Mouse (Mus musculus) left cerebral cortex, postnatal 14 days (tissue): ENCODE results near the gene Coa4. TPM values are rescaled to one million over a fixed set of nuclear protein-coding genes. Genes with fewer than 3 reads are reported as not detected.

ENCODE experiments used
- DNase-seq, 2 experiments: peaks; one replicate each; pipeline ENCODE4 v3.0.0; 2021 to 2022; ENCODE audit warnings: low spot score in 2 of 2, mixed read lengths in 1 of 2
- intact Hi-C: fragments of 180-260 bp; cut with DNase I; formaldehyde crosslinking; loops from one replicate; pipeline ENCODE4 v1.15.1; 2025
- long read RNA-seq, 2 experiments: library from polyadenylated mRNA; stranded (forward); transcript quantifications; one replicate each; pipeline ENCODE4 v2.0.0; 2021
- total RNA-seq, 2 experiments: library from RNA; stranded (reverse); gene quantifications; 2 replicates each; pipeline ENCODE4 v1.2.3; 2021

The Coa4 gene
- 10 to 100 TPM in 1 of 2 experiments, 1 to 10 TPM in 1; 9.4 to 10.6 TPM for total RNA-seq
- long read RNA-seq, experiment 1, transcript Coa4-201 (2 exons, 1,391 nt), result major isoform, 7 of 8 reads
- long read RNA-seq, experiment 1, partial matches to known transcripts, result 0 of 8 reads
- long read RNA-seq, experiment 1, other reads (novel, unspliced or antisense), result 1 of 8 reads
- long read RNA-seq, experiment 2, partial matches to known transcripts, result 0 of 3 reads
- long read RNA-seq, experiment 2, other reads (novel, unspliced or antisense), result 0 of 3 reads

GRCm38 (mm10) chr7:100536804-100537518 lies at the start of gene Coa4:
Gene Coa4 (plus strand): TSS chr7:100537071.
- DNase-seq, result peak; percentile 89 to 91
- intact Hi-C loops, result loop anchor here (10.0 kb wide), 1 partner anchor 48 kb away; no protein-coding TSS in a partner anchor

- intact Hi-C loops, result no loop called here
- DNase-seq, result no peak
These were observed 49.6 kb upstream of the Coa4 start for GRCm38 (mm10) chr7:100487301-100487700.

- intact Hi-C loops, result no loop called here
- DNase-seq, result peak in 1 of 2 experiments; percentile 47
These were observed 48.3 kb upstream of the Coa4 start for GRCm38 (mm10) chr7:100488474-100489048.

- DNase-seq, result no peak
- intact Hi-C loops, result no loop called here
These were observed 44.3 kb upstream of the Coa4 start for GRCm38 (mm10) chr7:100492391-100493116.

- intact Hi-C loops, result no loop called here
- DNase-seq, result peak; percentile 61 to 70
These were observed 43.8 kb upstream of the Coa4 start, which contains the start of gene Ucp2 for GRCm38 (mm10) chr7:100493117-100493483. Gene Ucp2 (plus strand): TSS chr7:100493337.

GRCm38 (mm10) chr7:100493484-100494414 lies 43.1 kb upstream of the Coa4 start:
- DNase-seq, result peak; percentile 47 to 86
- intact Hi-C loops, result no loop called here

- intact Hi-C loops, result no loop called here
- DNase-seq, result no peak
These were observed 42.4 kb upstream of the Coa4 start for GRCm38 (mm10) chr7:100494415-100494831.

- no peak for DNase-seq
- intact Hi-C loops, result no loop called here
These were observed 41.8 kb upstream of the Coa4 start for GRCm38 (mm10) chr7:100495042-100495441.

- peak; percentile 74 to 95 for DNase-seq
- intact Hi-C loops, result no loop called here
These were observed 41.2 kb upstream of the Coa4 start for GRCm38 (mm10) chr7:100495581-100496251.

GRCm38 (mm10) chr7:100496371-100496770 lies 40.5 kb upstream of the Coa4 start:
- intact Hi-C loops, result no loop called here
- no peak for DNase-seq

GRCm38 (mm10) chr7:100496791-100497190 lies 40.1 kb upstream of the Coa4 start:
- intact Hi-C loops, result no loop called here
- no peak for DNase-seq

- intact Hi-C loops, result no loop called here
- no peak for DNase-seq
These were observed 39.5 kb upstream of the Coa4 start for GRCm38 (mm10) chr7:100497402-100497801.

GRCm38 (mm10) chr7:100497982-100498381 lies 38.9 kb upstream of the Coa4 start:
- intact Hi-C loops, result no loop called here
- DNase-seq, result no peak

GRCm38 (mm10) chr7:100499465-100499864 lies 37.4 kb upstream of the Coa4 start:
- DNase-seq, result no peak
- intact Hi-C loops, result no loop called here

GRCm38 (mm10) chr7:100500276-100500977 lies 36.4 kb upstream of the Coa4 start:
- DNase-seq, result no peak
- intact Hi-C loops, result no loop called here

GRCm38 (mm10) chr7:100501027-100501843 lies 35.6 kb upstream of the Coa4 start:
- DNase-seq, result no peak
- intact Hi-C loops, result no loop called here

- DNase-seq, result no peak
- intact Hi-C loops, result no loop called here
These were observed 35.0 kb upstream of the Coa4 start for GRCm38 (mm10) chr7:100501844-100502373.
